Mouse (Mus musculus) liver, embryonic 12.5 days (tissue): ENCODE measurements at regions not wholly inside any gene's neighbourhood (a gene's known extent, or its start where the extent isn't known, plus 50 kb on each side); places are given as distances from the start of the nearest gene placed in this dataset.

Source experiments
- ATAC-seq: fragments of 200-750 bp; cut with Nextera tagmentation; 2 replicates; pipeline ENCODE4 v1.8.0; 2017; ENCODE audit warnings: moderate number of reproducible peaks, mild to moderate bottlenecking, moderate library complexity
- H3K27ac ChIP-seq: fragments of 300-500 bp; sonication (generic); 2 replicates; pipeline ENCODE4 v1.5.1; 2016; ENCODE audit warnings: mild to moderate bottlenecking
- H3K27me3 ChIP-seq: fragments of 300-500 bp; sonication (generic); replicated peaks from 2 replicates; pipeline ENCODE4 v1.6.1; 2016; ENCODE audit warnings: mild to moderate bottlenecking, moderate library complexity
- H3K36me3 ChIP-seq: fragments of 300-500 bp; sonication (generic); 2 replicates; pipeline ENCODE4 v1.6.1; 2016; ENCODE audit warnings: mild to moderate bottlenecking, moderate library complexity
- H3K4me1 ChIP-seq: fragments of 300-500 bp; sonication (generic); 2 replicates; pipeline ENCODE4 v1.6.1; 2016
- H3K4me2 ChIP-seq: fragments of 300-500 bp; sonication (generic); 2 replicates; pipeline ENCODE4 v1.6.1; 2016; ENCODE audit warnings: mild to moderate bottlenecking, moderate library complexity
- H3K4me3 ChIP-seq: fragments of 300-500 bp; sonication (generic); 2 replicates; pipeline ENCODE4 v1.5.1; 2016; ENCODE audit warnings: mild to moderate bottlenecking, moderate library complexity
- H3K9ac ChIP-seq: fragments of 300-500 bp; sonication (generic); 2 replicates; pipeline ENCODE4 v1.6.1; 2016; ENCODE audit warnings: mild to moderate bottlenecking, moderate library complexity
- H3K9me3 ChIP-seq: fragments of 300-500 bp; sonication (generic); replicated peaks from 2 replicates; pipeline ENCODE4 v1.6.1; 2016; ENCODE audit warnings: mild to moderate bottlenecking, moderate library complexity
- WGBS: fragments of 180-500 bp; shearing (Covaris S2); methylation state at CpG from one replicate; pipeline ENCODE4 v1.1.7; 2016; ENCODE audit not compliant: insufficient replicate concordance; 5-methylcytosine and 5-hydroxymethylcytosine counted together

GRCm38 (mm10) chr1:77279566-77279965 lies 235.3 kb downstream of the Epha4 start:
- 64% methylated on average over 7 of the region's 7 CpGs for WGBS
- H3K4me3 ChIP-seq: no peak overlapping the region
- no peak for ATAC-seq

GRCm38 (mm10) chr1:77280373-77281038 lies 234.4 kb downstream of the Epha4 start:
- peaks cover 46% of the 10 kb centered on the region for H3K4me1 ChIP-seq
- H3K36me3 ChIP-seq: no peaks in the 10 kb centered on the region
- no peak overlapping the region for H3K4me2 ChIP-seq
- peak overlapping the region; percentile 90 for H3K27ac ChIP-seq
- no peak overlapping the region for H3K4me3 ChIP-seq
- WGBS: 75% methylated on average over 11 of the region's 11 CpGs
- H3K27me3 ChIP-seq: no peaks in the 10 kb centered on the region
- no peak overlapping the region for H3K9ac ChIP-seq
- H3K9me3 ChIP-seq: no peaks in the 10 kb centered on the region
- no peak for ATAC-seq

More at GRCm38 (mm10) chr1:77279566-77279965, 235.3 kb downstream of the Epha4 start:
- Histone ChIP-seq H3K9me3 (no peaks in the 10 kb centered on the region), H3K36me3 (no peaks in the 10 kb centered on the region), H3K9ac (no peak overlapping the region), H3K27ac (peak overlapping the region; percentile 16; the same call in 1 of the 2 replicates), H3K4me2 (no peak overlapping the region), H3K4me1 (peaks cover 46% of the 10 kb centered on the region), H3K27me3 (no peaks in the 10 kb centered on the region)

GRCm38 (mm10) chr1:77281741-77282140 lies 233.1 kb downstream of the Epha4 start:
- H3K9me3 ChIP-seq: no peaks in the 10 kb centered on the region
- peak; percentile 96 for ATAC-seq
- no peak overlapping the region for H3K4me3 ChIP-seq
- no peaks in the 10 kb centered on the region for H3K36me3 ChIP-seq
- peak overlapping the region; percentile 90 for H3K27ac ChIP-seq
- peak overlapping the region; percentile 57 for H3K4me2 ChIP-seq
- H3K9ac ChIP-seq: 0 out of 2 replicates have a peak overlapping the region, but pooled peaks have one; percentile 19
- H3K4me1 ChIP-seq: peaks cover 46% of the 10 kb centered on the region
- H3K27me3 ChIP-seq: no peaks in the 10 kb centered on the region
- WGBS: 18% methylated on average over 4 of the region's 4 CpGs

- Histone ChIP-seq H3K27ac (peak overlapping the region; percentile 97), H3K4me2 (peak overlapping the region; percentile 59), H3K4me1 (peaks cover 48% of the 10 kb centered on the region), H3K27me3 (no peaks in the 10 kb centered on the region), H3K4me3 (no peak overlapping the region; the same call in 1 of the 2 replicates), H3K9ac (peak overlapping the region; percentile 53), H3K36me3 (no peaks in the 10 kb centered on the region), H3K9me3 (no peaks in the 10 kb centered on the region)
- ATAC-seq: peak; percentile 100
- WGBS: 10% methylated on average over 4 of the region's 4 CpGs
Observed at GRCm38 (mm10) chr1:77298713-77299132, 216.2 kb downstream of the Epha4 start.

- H3K4me3 ChIP-seq: no peak overlapping the region
- no peaks in the 10 kb centered on the region for H3K36me3 ChIP-seq
- no peak overlapping the region for H3K4me2 ChIP-seq
- H3K9me3 ChIP-seq: no peaks in the 10 kb centered on the region
- peaks cover 51% of the 10 kb centered on the region for H3K4me1 ChIP-seq
- no peak overlapping the region for H3K9ac ChIP-seq
- no peaks in the 10 kb centered on the region for H3K27me3 ChIP-seq
- peak overlapping the region; percentile 27; the same call in 1 of the 2 replicates for H3K27ac ChIP-seq
- ATAC-seq: no peak
- WGBS: 43% methylated on average over 2 of the region's 2 CpGs
Observed at GRCm38 (mm10) chr1:77300806-77301205, 214.1 kb downstream of the Epha4 start.

- H3K4me1 ChIP-seq: peaks cover 24% of the 10 kb centered on the region
- H3K4me3 ChIP-seq: no peak overlapping the region
- H3K4me2 ChIP-seq: no peak overlapping the region
- H3K27ac ChIP-seq: no peak overlapping the region
- no peaks in the 10 kb centered on the region for H3K9me3 ChIP-seq
- no peak overlapping the region for H3K9ac ChIP-seq
- no peak for ATAC-seq
- 81% methylated on average over 2 of the region's 2 CpGs for WGBS
- H3K27me3 ChIP-seq: no peaks in the 10 kb centered on the region
- no peaks in the 10 kb centered on the region for H3K36me3 ChIP-seq
Observed at GRCm38 (mm10) chr1:77304770-77305169, 210.1 kb downstream of the Epha4 start.

GRCm38 (mm10) chr1:77307745-77308144 lies 207.1 kb downstream of the Epha4 start:
- ATAC-seq: no peak
- 79% methylated on average over 4 of the region's 4 CpGs for whole genome bisulfite sequencing

GRCm38 (mm10) chr1:77313119-77313518 lies 201.8 kb downstream of the Epha4 start:
- Histone ChIP-seq H3K9ac (no peak overlapping the region), H3K9me3 (no peaks in the 10 kb centered on the region), H3K27ac (no peak overlapping the region), H3K27me3 (no peaks in the 10 kb centered on the region; the same call in 1 of the 2 replicates), H3K4me3 (no peak overlapping the region), H3K4me1 (no peaks in the 10 kb centered on the region), H3K4me2 (no peak overlapping the region), H3K36me3 (no peaks in the 10 kb centered on the region)
- ATAC-seq: no peak
- 51% methylated on average over 3 of the region's 3 CpGs for WGBS

More at GRCm38 (mm10) chr1:77307745-77308144, 207.1 kb downstream of the Epha4 start:
- Histone ChIP-seq H3K4me3 (no peak overlapping the region), H3K9me3 (no peaks in the 10 kb centered on the region), H3K4me2 (no peak overlapping the region), H3K27ac (no peak overlapping the region), H3K27me3 (no peaks in the 10 kb centered on the region), H3K36me3 (no peaks in the 10 kb centered on the region), H3K9ac (no peak overlapping the region), H3K4me1 (0 out of 2 replicates have a peak, but pooled peaks cover 3% of the 10 kb centered on the region)

GRCm38 (mm10) chr1:77315347-77315746 lies 199.5 kb downstream of the Epha4 start:
- no peak overlapping the region for H3K27ac ChIP-seq
- H3K27me3 ChIP-seq: no peaks in the 10 kb centered on the region; the same call in 1 of the 2 replicates
- 63% methylated on average over 3 of the region's 3 CpGs for WGBS
- no peaks in the 10 kb centered on the region for H3K36me3 ChIP-seq
- H3K9ac ChIP-seq: no peak overlapping the region
- no peak overlapping the region for H3K4me3 ChIP-seq
- no peak overlapping the region for H3K4me2 ChIP-seq
- no peak for ATAC-seq
- no peaks in the 10 kb centered on the region for H3K4me1 ChIP-seq
- H3K9me3 ChIP-seq: no peaks in the 10 kb centered on the region

GRCm38 (mm10) chr1:77316198-77316597 lies 198.7 kb downstream of the Epha4 start:
- ATAC-seq: no peak
- H3K27me3 ChIP-seq: no peaks in the 10 kb centered on the region; the same call in 1 of the 2 replicates
- H3K4me3 ChIP-seq: no peak overlapping the region
- no peak overlapping the region for H3K27ac ChIP-seq
- no peaks in the 10 kb centered on the region for H3K4me1 ChIP-seq
- no peak overlapping the region for H3K4me2 ChIP-seq
- H3K36me3 ChIP-seq: no peaks in the 10 kb centered on the region
- H3K9ac ChIP-seq: no peak overlapping the region
- 66% methylated on average over 9 of the region's 9 CpGs for WGBS
- no peaks in the 10 kb centered on the region for H3K9me3 ChIP-seq
